Mouse (Mus musculus) lung, adult 2 months (tissue): Measurements from ENCODE around the gene Nrf1. TPM values are rescaled to one million over a fixed set of nuclear protein-coding genes. Genes with fewer than 3 reads are reported as not detected.

Experiments
- DNase-seq: peaks from one replicate; pipeline ENCODE4 v3.0.0; 2022
- H3K4me1 ChIP-seq: fragments of 200-500 bp; 2 replicates; pipeline ENCODE4 v1.6.1; 2011; ENCODE audit warnings: low read length; ENCODE audit not compliant: control insufficient read depth, insufficient read depth
- H3K4me3 ChIP-seq: fragments of 200-500 bp; replicated peaks from 2 replicates; pipeline ENCODE3; 2011; ENCODE audit warnings: low read depth, mild to moderate bottlenecking, control low read depth, low read length; ENCODE audit errors: extremely low read depth
- CTCF ChIP-seq: fragments of 200-500 bp; IDR thresholded peaks from 2 replicates; pipeline ENCODE4 v1.5.1; 2011; ENCODE audit warnings: mild to moderate bottlenecking, low read length, control low read depth; ENCODE audit not compliant: insufficient read depth
- POLR2A ChIP-seq: fragments of 200-500 bp; IDR thresholded peaks from 2 replicates; pipeline ENCODE4 v1.6.1; 2011; ENCODE audit warnings: low read depth, mild to moderate bottlenecking, control low read depth, low read length, borderline replicate concordance; ENCODE audit errors: extremely low read depth
- WGBS: fragments of 180-500 bp; shearing (Covaris S2); methylation state at CpG from one replicate; pipeline ENCODE4 v1.1.7; 2018; 5-methylcytosine and 5-hydroxymethylcytosine counted together
- polyA plus RNA-seq: library from polyadenylated mRNA; depleted of rRNA; stranded (reverse); fragments of >200 nt; gene quantifications from 2 replicates; pipeline ENCODE4 v1.2.3, GENCODE M21; 2012

Nrf1 gene
- polyA plus RNA-seq, 1 experiment, result 31.9 TPM

- DNase-seq, result no peak
- TF ChIP-seq POLR2A (no peak), CTCF (no peak)
- Histone ChIP-seq H3K4me3 (no peak overlapping the region), H3K4me1 (peaks cover 6% of the 10 kb centered on the region; the same call in 1 of the 2 replicates)
- WGBS, result 27% methylated on average over 8 of the region's 8 CpGs
These were observed 124.6 kb downstream of the Nrf1 start for GRCm38 (mm10) chr6:30172441-30172819.

- DNase-seq, result peak; percentile 56
- TF ChIP-seq POLR2A (no peak), CTCF (no peak)
- H3K4me3 ChIP-seq, result peak overlapping the region; percentile 64
These were observed 125.2 kb downstream of the Nrf1 start for GRCm38 (mm10) chr6:30172820-30173550.

GRCm38 (mm10) chr6:30173551-30174460 lies 126.0 kb downstream of the Nrf1 start:
- DNase-seq, result peak; percentile 75
- TF ChIP-seq POLR2A (peak; percentile 22; the same call in 1 of the 2 replicates), CTCF (no peak)
- peak overlapping the region; percentile 66 for H3K4me3 ChIP-seq
- H3K4me1 ChIP-seq, result peaks cover 6% of the 10 kb centered on the region; the same call in 1 of the 2 replicates
- WGBS, result 2% methylated on average over 80 of the region's 80 CpGs

More at GRCm38 (mm10) chr6:30172820-30173550, 125.2 kb downstream of the Nrf1 start:
- WGBS, result 2% methylated on average over 44 of the region's 44 CpGs
- H3K4me1 ChIP-seq, result peaks cover 6% of the 10 kb centered on the region; the same call in 1 of the 2 replicates

GRCm38 (mm10) chr6:30174461-30175224 lies 126.9 kb downstream of the Nrf1 start:
- DNase-seq, result no peak
- 2% methylated on average over 33 of the region's 33 CpGs for WGBS
- peak overlapping the region; percentile 66 for H3K4me3 ChIP-seq
- peaks cover 6% of the 10 kb centered on the region; the same call in 1 of the 2 replicates for H3K4me1 ChIP-seq
- TF ChIP-seq POLR2A (no peak), CTCF (no peak)

- WGBS, result 3% methylated on average over 45 of the region's 45 CpGs
- Histone ChIP-seq H3K4me3 (no peak overlapping the region), H3K4me1 (peaks cover 6% of the 10 kb centered on the region; the same call in 1 of the 2 replicates)
- DNase-seq, result peak; percentile 25
- TF ChIP-seq CTCF, result no peak
- no peak for TF ChIP-seq POLR2A
These were observed 127.6 kb downstream of the Nrf1 start for GRCm38 (mm10) chr6:30175225-30175917.

GRCm38 (mm10) chr6:30175918-30176421 lies 128.2 kb downstream of the Nrf1 start:
- no peak overlapping the region for H3K4me3 ChIP-seq
- H3K4me1 ChIP-seq, result peaks cover 6% of the 10 kb centered on the region; the same call in 1 of the 2 replicates
- DNase-seq, result peak; percentile 24

GRCm38 (mm10) chr6:30176496-30176895 lies 128.7 kb downstream of the Nrf1 start:
- no peak overlapping the region for H3K4me3 ChIP-seq
- TF ChIP-seq POLR2A (no peak), CTCF (no peak)
- WGBS, result 8% methylated on average over 12 of the region's 12 CpGs
- peaks cover 6% of the 10 kb centered on the region; the same call in 1 of the 2 replicates for H3K4me1 ChIP-seq
- DNase-seq, result peak; percentile 18

More at GRCm38 (mm10) chr6:30175918-30176421, 128.2 kb downstream of the Nrf1 start:
- WGBS, result 3% methylated on average over 28 of the region's 28 CpGs
- TF ChIP-seq CTCF, result no peak
- TF ChIP-seq POLR2A, result no peak

GRCm38 (mm10) chr6:30177305-30177704 lies 129.5 kb downstream of the Nrf1 start:
- WGBS, result 5% methylated on average over 14 of the region's 14 CpGs
- Histone ChIP-seq H3K4me3 (no peak overlapping the region), H3K4me1 (peaks cover 6% of the 10 kb centered on the region; the same call in 1 of the 2 replicates)
- peak; percentile 36 for DNase-seq
- TF ChIP-seq POLR2A, result no peak
- TF ChIP-seq CTCF, result no peak
